Mouse (Mus musculus): Measurements from ENCODE around the gene Otc. TPM values are rescaled to one million over a fixed set of nuclear protein-coding genes. Genes with fewer than 3 reads are reported as not detected.

The Otc gene
- total RNA-seq (2021), result not detected
- long read RNA-seq, experiment 1, result 0 reads
- long read RNA-seq, experiment 2, result 0 reads

GRCm38 (mm10) chrX:10251852-10252504 lies at the start of gene Otc:
Otc (plus strand) TSS chrX:10252305.
- no peak for DNase-seq

- no peak for DNase-seq
These were observed 46.2 kb upstream of the Otc start for GRCm38 (mm10) chrX:10205937-10206336.

GRCm38 (mm10) chrX:10215972-10216371 lies 36.1 kb upstream of the Otc start:
- peak in 1 of 2 experiments; percentile 65 for DNase-seq

- DNase-seq, result peak; percentile 93 to 94
These were observed 35.6 kb upstream of the Otc start, which contains the start of gene Rpgr for GRCm38 (mm10) chrX:10216410-10216949. Rpgr (minus strand) TSS chrX:10216920.

GRCm38 (mm10) chrX:10219281-10219680 lies 32.8 kb upstream of the Otc start:
- DNase-seq, result peak; percentile 12 to 14

GRCm38 (mm10) chrX:10233051-10233450 lies 19.1 kb upstream of the Otc start:
- DNase-seq, result peak in 1 of 2 experiments; percentile 3

- peak in 1 of 2 experiments; percentile 8 for DNase-seq
These were observed 17.5 kb upstream of the Otc start for GRCm38 (mm10) chrX:10234617-10235016.

- no peak for DNase-seq
These were observed 12.6 kb upstream of the Otc start for GRCm38 (mm10) chrX:10239515-10239914.

- no peak for DNase-seq
These were observed 8.2 kb upstream of the Otc start for GRCm38 (mm10) chrX:10243916-10244315.

- DNase-seq, result no peak
These were observed 748 bp upstream of the Otc start for GRCm38 (mm10) chrX:10251357-10251756.

- DNase-seq, result peak in 1 of 2 experiments; percentile 35
These were observed 5.7 kb downstream of the Otc start for GRCm38 (mm10) chrX:10257774-10258173.

- DNase-seq, result peak in 1 of 2 experiments; percentile 25
These were observed 6.2 kb downstream of the Otc start for GRCm38 (mm10) chrX:10258260-10258659.

GRCm38 (mm10) chrX:10268308-10268707 lies 16.2 kb downstream of the Otc start:
- DNase-seq, result no peak

GRCm38 (mm10) chrX:10268761-10269437 lies 16.8 kb downstream of the Otc start:
- no peak for DNase-seq

- DNase-seq, result no peak
These were observed 45.2 kb downstream of the Otc start for GRCm38 (mm10) chrX:10297341-10297740.

GRCm38 (mm10) chrX:10318176-10318575 lies 66.1 kb downstream of the Otc start:
- no peak for DNase-seq

- peak; percentile 14 to 50 for DNase-seq
These were observed 78.1 kb downstream of the Otc start for GRCm38 (mm10) chrX:10330246-10330645.

GRCm38 (mm10) chrX:10331749-10332148 lies 79.6 kb downstream of the Otc start:
- DNase-seq, result peak in 1 of 2 experiments; percentile 10

- DNase-seq, result no peak
These were observed 84.7 kb downstream of the Otc start for GRCm38 (mm10) chrX:10336816-10337215.

- no peak for DNase-seq
These were observed 103.8 kb downstream of the Otc start for GRCm38 (mm10) chrX:10355867-10356266.
